Mouse (Mus musculus) lung, adult 2 months (tissue): ENCODE measurements around the gene Adad2. TPM values are rescaled to one million over a fixed set of nuclear protein-coding genes. Genes with fewer than 3 reads are reported as not detected.

ENCODE experiments used
- DNase-seq: peaks from one replicate; pipeline ENCODE4 v3.0.0; 2022
- H3K4me1 ChIP-seq: fragments of 200-500 bp; 2 replicates; pipeline ENCODE4 v1.6.1; 2011; ENCODE audit warnings: low read length; ENCODE audit not compliant: control insufficient read depth, insufficient read depth
- H3K4me3 ChIP-seq: fragments of 200-500 bp; replicated peaks from 2 replicates; pipeline ENCODE3; 2011; ENCODE audit warnings: low read depth, mild to moderate bottlenecking, control low read depth, low read length; ENCODE audit errors: extremely low read depth
- CTCF ChIP-seq: fragments of 200-500 bp; IDR thresholded peaks from 2 replicates; pipeline ENCODE4 v1.5.1; 2011; ENCODE audit warnings: mild to moderate bottlenecking, low read length, control low read depth; ENCODE audit not compliant: insufficient read depth
- POLR2A ChIP-seq: fragments of 200-500 bp; IDR thresholded peaks from 2 replicates; pipeline ENCODE4 v1.6.1; 2011; ENCODE audit warnings: low read depth, mild to moderate bottlenecking, control low read depth, low read length, borderline replicate concordance; ENCODE audit errors: extremely low read depth
- WGBS: fragments of 180-500 bp; shearing (Covaris S2); methylation state at CpG from one replicate; pipeline ENCODE4 v1.1.7; 2018; 5-methylcytosine and 5-hydroxymethylcytosine counted together
- polyA plus RNA-seq: library from polyadenylated mRNA; depleted of rRNA; stranded (reverse); fragments of >200 nt; gene quantifications from 2 replicates; pipeline ENCODE4 v1.2.3, GENCODE M21; 2012; rRNA removed

The Adad2 gene
- polyA plus RNA-seq, 1 experiment, result not detected

- no peak for TF ChIP-seq CTCF
- TF ChIP-seq POLR2A, result no peak
- DNase-seq, result no peak
- 21% methylated on average over 2 of the region's 2 CpGs for WGBS
- Histone ChIP-seq H3K4me3 (no peak overlapping the region), H3K4me1 (no peaks in the 10 kb centered on the region)
Measured at GRCm38 (mm10) chr8:119651324-119651723, 38.8 kb downstream of the Adad2 start.

GRCm38 (mm10) chr8:119656709-119657464 is 44.3 kb downstream of the Adad2 start:
- 31% methylated on average over 5 of the region's 5 CpGs for WGBS
- peak; percentile 61 for DNase-seq
- TF ChIP-seq CTCF, result peak; percentile 81
- TF ChIP-seq POLR2A, result no peak
- Histone ChIP-seq H3K4me3 (no peak overlapping the region), H3K4me1 (peaks cover 10% of the 10 kb centered on the region)

- TF ChIP-seq CTCF (no peak), POLR2A (no peak)
- Histone ChIP-seq H3K4me1 (peaks cover 14% of the 10 kb centered on the region), H3K4me3 (no peak overlapping the region)
- 10% methylated on average over 9 of the region's 9 CpGs for WGBS
- peak; percentile 52 for DNase-seq
Measured at GRCm38 (mm10) chr8:119661081-119661480, 48.5 kb downstream of the Adad2 start.

- TF ChIP-seq CTCF, result no peak
- TF ChIP-seq POLR2A, result no peak
- DNase-seq, result no peak
- Histone ChIP-seq H3K4me1 (peaks cover 14% of the 10 kb centered on the region), H3K4me3 (no peak overlapping the region)
- WGBS, result 50% methylated on average over 6 of the region's 6 CpGs
Measured at GRCm38 (mm10) chr8:119661892-119662291, 49.3 kb downstream of the Adad2 start.

- 78% methylated on average over 11 of the region's 11 CpGs for WGBS
- DNase-seq, result no peak
- Histone ChIP-seq H3K4me1 (peaks cover 14% of the 10 kb centered on the region), H3K4me3 (no peak overlapping the region)
- no peak for TF ChIP-seq POLR2A
- no peak for TF ChIP-seq CTCF
Measured at GRCm38 (mm10) chr8:119663440-119663839, 50.9 kb downstream of the Adad2 start.

GRCm38 (mm10) chr8:119665270-119665669 is 52.7 kb downstream of the Adad2 start:
- no peak for DNase-seq
- H3K4me1 ChIP-seq, result peaks cover 19% of the 10 kb centered on the region
- no peak for TF ChIP-seq CTCF
- no peak for TF ChIP-seq POLR2A
- H3K4me3 ChIP-seq, result no peak overlapping the region
- 53% methylated on average over 6 of the region's 6 CpGs for WGBS

Other genes with a start within 250 kb of the Adad2 start
- 26.9 and 32.0 TPM in 2 replicates for gene Mlycd, start 217.9 kb upstream of the Adad2 start, polyA plus RNA-seq
- 48.8 and 57.9 TPM in 2 replicates for gene Osgin1, start 178.6 kb upstream of the Adad2 start, polyA plus RNA-seq
- 0.63 and 1.0 TPM in 2 replicates for gene Necab2, start 166.0 kb upstream of the Adad2 start, polyA plus RNA-seq
- 0.14 TPM in 1 of 2 replicates, not detected in the other for gene Slc38a8, start 111.0 kb upstream of the Adad2 start, polyA plus RNA-seq
- gene Mbtps1, start 54.0 kb upstream of the Adad2 start, polyA plus RNA-seq, result 76.6 and 87.4 TPM in 2 replicates
- gene Hsdl1, start 37.6 kb upstream of the Adad2 start, polyA plus RNA-seq, result 24.1 and 27.7 TPM in 2 replicates
- 5.0 and 5.3 TPM in 2 replicates for gene Dnaaf1, start 37.5 kb upstream of the Adad2 start, polyA plus RNA-seq
- gene Taf1c, start 7.5 kb upstream of the Adad2 start, polyA plus RNA-seq, result 17.6 and 19.5 TPM in 2 replicates
- 0.17 and 0.51 TPM in 2 replicates for gene Kcng4, start 22.9 kb downstream of the Adad2 start, polyA plus RNA-seq
- gene Wfdc1, start 53.6 kb downstream of the Adad2 start, polyA plus RNA-seq, result 122 and 130 TPM in 2 replicates
- gene Atp2c2, start 87.3 kb downstream of the Adad2 start, polyA plus RNA-seq, result 5.4 and 7.2 TPM in 2 replicates
- gene Tldc1, start 165.7 kb downstream of the Adad2 start, polyA plus RNA-seq, result 10.2 and 10.8 TPM in 2 replicates
- 155 and 180 TPM in 2 replicates for gene Cotl1, start 227.8 kb downstream of the Adad2 start, polyA plus RNA-seq
- gene Klhl36, start 249.5 kb downstream of the Adad2 start, polyA plus RNA-seq, result 28.9 and 47.8 TPM in 2 replicates